Mouse (Mus musculus) embryo, embryonic 9.5 days (tissue): ENCODE data around the gene Pfdn5.

Experiments
- DNase-seq: peaks from one replicate; pipeline ENCODE4 v3.0.0-alpha.2; 2017; ENCODE audit errors: extremely low spot score

The Pfdn5 gene

DNA sequence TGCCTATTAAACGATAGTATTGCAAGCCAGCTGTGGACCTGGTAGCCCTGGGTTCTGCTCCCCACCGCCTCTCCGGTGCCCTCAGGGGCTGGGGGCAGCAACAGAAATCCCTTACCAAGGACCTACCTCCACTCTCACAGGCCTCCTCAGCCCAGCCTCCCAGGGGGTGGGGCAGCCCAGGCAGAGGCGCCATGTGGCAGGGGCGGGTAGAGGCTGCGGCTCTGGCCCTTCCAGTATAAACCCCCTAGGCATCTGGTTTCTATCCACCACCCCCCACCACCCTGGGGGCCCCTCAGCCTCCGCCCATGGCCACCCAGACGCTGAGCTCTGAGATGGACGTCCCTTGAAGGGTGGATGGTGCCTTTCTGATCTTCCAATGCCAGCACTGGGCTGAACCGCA, 44.8 kb downstream of the Pfdn5 start:
- DNase-seq, result peak; percentile 62

GRCm38 (mm10) chr15:102376453-102377162, 50.7 kb downstream of the Pfdn5 start:
- peak; percentile 84 for DNase-seq

DNA sequence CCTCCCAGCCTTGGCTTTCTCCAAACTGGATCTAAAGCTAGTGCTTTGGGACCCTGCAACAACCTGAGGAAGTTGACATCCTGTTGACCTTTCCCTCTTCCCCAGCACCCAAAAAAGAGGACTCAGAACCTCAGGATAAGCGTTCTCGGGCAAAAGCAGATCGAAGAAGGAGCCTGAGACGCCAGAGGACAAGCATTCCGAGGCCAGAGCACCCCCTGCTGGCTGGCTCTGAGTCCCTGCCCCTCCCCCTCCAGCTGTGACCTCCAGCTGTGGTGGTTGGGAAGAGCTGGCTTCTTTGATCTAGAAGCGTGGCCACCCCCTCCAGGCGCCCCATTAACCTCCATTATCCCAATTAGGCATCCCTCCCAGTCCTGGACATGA, 51.2 kb downstream of the Pfdn5 start:
- peak; percentile 92 for DNase-seq

- peak; percentile 45 for DNase-seq
These were observed 51.9 kb downstream of the Pfdn5 start for GRCm38 (mm10) chr15:102377810-102378262.
